Mouse (Mus musculus) hindbrain, embryonic 14.5 days (tissue): ENCODE data around the gene Tubb3. TPM values are rescaled to one million over a fixed set of nuclear protein-coding genes. Genes with fewer than 3 reads are reported as not detected.

ENCODE experiments used
- ATAC-seq: fragments of 200-750 bp; cut with Nextera tagmentation; 2 replicates; pipeline ENCODE4 v1.8.0; 2017; ENCODE audit warnings: moderate number of reproducible peaks, mild to moderate bottlenecking, moderate TSS enrichment, moderate library complexity; ENCODE audit not compliant: low FRiP score
- DNase-seq: peaks from one replicate; pipeline ENCODE4 v3.0.0-alpha.2; 2015; ENCODE audit warnings: low spot score
- H3K27ac ChIP-seq: fragments of 300-500 bp; sonication (generic); 2 replicates; pipeline ENCODE4 v1.5.1; 2014; ENCODE audit warnings: mild to moderate bottlenecking, moderate library complexity
- H3K27me3 ChIP-seq: fragments of 300-500 bp; sonication (generic); 2 replicates; pipeline ENCODE4 v1.6.1; 2014; ENCODE audit warnings: mild to moderate bottlenecking, low read length, mixed read lengths; ENCODE audit not compliant: control insufficient read depth, insufficient read depth
- H3K36me3 ChIP-seq: fragments of 300-500 bp; sonication (generic); replicated peaks from 2 replicates; pipeline ENCODE4 v1.6.1; 2014; ENCODE audit not compliant: control insufficient read depth, insufficient read depth
- H3K4me1 ChIP-seq: fragments of 300-500 bp; sonication (generic); replicated peaks from 2 replicates; pipeline ENCODE4 v1.6.1; 2014; ENCODE audit warnings: antibody characterized with exemption, low read length, mixed read lengths; ENCODE audit not compliant: control insufficient read depth, insufficient read depth
- H3K4me2 ChIP-seq: fragments of 300-500 bp; sonication (generic); replicated peaks from 2 replicates; pipeline ENCODE4 v1.6.1; 2014; ENCODE audit warnings: mild to moderate bottlenecking, moderate library complexity
- H3K4me3 ChIP-seq: fragments of 300-500 bp; sonication (generic); replicated peaks from 2 replicates; pipeline ENCODE4 v1.5.1; 2014; ENCODE audit warnings: mild to moderate bottlenecking, low read length
- H3K9ac ChIP-seq: fragments of 300-500 bp; sonication (generic); 2 replicates; pipeline ENCODE4 v1.6.1; 2014
- H3K9me3 ChIP-seq: fragments of 300-500 bp; sonication (generic); 2 replicates; pipeline ENCODE4 v1.6.1; 2016; ENCODE audit warnings: low read length; ENCODE audit not compliant: control insufficient read depth
- WGBS: fragments of 180-500 bp; shearing (Covaris S2); extraction: QIAGEN DNeasy Blood & Tissue Kit; methylation state at CpG from one replicate; pipeline ENCODE4 v1.1.7; 2014; 5-methylcytosine and 5-hydroxymethylcytosine counted together
- polyA plus RNA-seq: library from polyadenylated mRNA; unstranded; fragments of >200 nt; fragmentation: Nextera tagmentation; extraction: Ambion mirVana; gene quantifications from 2 replicates; pipeline ENCODE4 v1.2.1, GENCODE M21; 2014

The Tubb3 gene
- polyA plus RNA-seq, result 1,715 and 1,766 TPM in 2 replicates

DNA sequence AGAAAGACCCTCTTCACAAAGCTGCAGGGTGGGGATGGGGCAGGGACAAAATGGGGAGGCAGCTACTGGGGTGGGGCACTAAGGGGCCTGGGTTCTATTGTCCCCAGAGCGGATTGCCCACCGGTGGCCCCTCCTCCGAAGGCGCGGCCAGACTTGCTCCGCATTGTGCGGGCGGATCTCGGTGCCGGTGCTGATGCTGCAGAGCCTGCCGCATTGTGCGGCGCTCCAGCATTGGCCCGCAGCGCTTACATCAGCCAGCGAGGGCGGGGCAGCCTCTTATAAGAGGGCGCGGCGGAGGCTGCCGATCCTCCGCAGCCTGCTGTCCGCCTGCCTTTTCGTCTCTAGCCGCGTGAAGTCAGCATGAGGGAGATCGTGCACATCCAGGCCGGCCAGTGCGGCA, at the start of gene Tubb3:
Gene Tubb3 (plus strand): TSS at position 179 of the 400 bp plus-strand sequence.
- peak within 1 kb of the TSS; percentile 99 for H3K9ac ChIP-seq
- peak within 1 kb of the TSS; percentile 92 for H3K4me2 ChIP-seq
- H3K36me3 ChIP-seq, result peaks cover under 1% of the 10 kb centered on the region; the same call in 1 of the 2 replicates
- peak within 1 kb of the TSS; percentile 75 for H3K4me3 ChIP-seq
- peak; percentile 93 for ATAC-seq
- no peaks in the 10 kb centered on the region for H3K9me3 ChIP-seq
- H3K27me3 ChIP-seq, result no peaks in the 10 kb centered on the region
- WGBS, result under 1% methylated on average over 29 of the region's 29 CpGs
- DNase-seq, result peak; percentile 94
- peaks cover 29% of the 10 kb centered on the region for H3K4me1 ChIP-seq
- H3K27ac ChIP-seq, result peak within 1 kb of the TSS; percentile 99

DNA sequence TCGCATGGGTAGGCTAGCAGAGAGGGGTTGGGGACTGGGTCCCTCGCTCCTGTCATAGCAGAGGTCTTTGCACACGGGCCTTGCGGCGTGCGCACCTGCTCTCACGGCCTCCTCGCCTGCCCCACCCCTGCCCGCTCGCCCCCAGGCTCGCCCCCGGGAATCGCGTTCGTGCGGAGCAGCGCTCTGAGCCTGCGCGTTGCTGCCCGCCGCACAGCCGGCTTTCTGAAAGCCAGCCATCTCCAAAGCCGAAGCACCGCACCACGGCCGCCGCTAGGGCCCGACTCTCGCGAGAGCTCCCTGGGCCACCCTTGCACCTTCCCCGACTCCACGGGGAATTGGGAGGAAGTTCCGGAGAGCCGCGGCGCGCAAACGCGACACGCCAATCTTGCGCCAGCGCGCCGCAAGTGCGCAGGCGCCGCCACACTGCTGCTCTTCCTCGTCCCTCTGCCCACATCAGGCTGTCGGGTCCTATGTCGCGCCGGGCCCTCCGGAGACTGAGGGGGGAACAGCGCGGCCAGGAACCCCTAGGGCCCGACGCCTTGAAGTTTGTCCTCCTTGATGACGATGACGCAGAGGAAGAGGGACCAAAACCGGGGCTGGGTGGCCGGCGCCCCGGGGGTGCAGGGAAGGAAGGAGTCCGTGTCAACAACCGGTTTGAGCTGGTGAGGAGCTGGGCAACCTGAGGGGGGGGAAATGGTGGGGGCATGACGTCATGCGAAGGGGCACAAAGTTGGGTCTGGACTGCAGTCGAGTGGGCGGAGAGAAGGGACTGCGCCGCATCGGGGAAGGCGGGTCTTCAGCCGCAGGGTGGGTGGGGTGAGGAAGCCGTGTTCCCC, 37.6 kb upstream of the Tubb3 start, which contains the start of gene Tcf25:
Gene Tcf25 (plus strand): TSS at position 351 of the 836 bp plus-strand sequence.
- Histone ChIP-seq H3K4me1 (peaks cover 7% of the 10 kb centered on the region), H3K27ac (peak within 1 kb of the TSS; percentile 98), H3K27me3 (no peaks in the 10 kb centered on the region), H3K9me3 (no peaks in the 10 kb centered on the region), H3K9ac (peak within 1 kb of the TSS; percentile 77), H3K36me3 (peaks cover 37% of the 10 kb centered on the region), H3K4me2 (peak within 1 kb of the TSS; percentile 73), H3K4me3 (peak within 1 kb of the TSS; percentile 85)
- DNase-seq (peak; percentile 98), ATAC-seq (peak; percentile 94)
- WGBS, result 1% methylated on average over 75 of the region's 75 CpGs

DNA sequence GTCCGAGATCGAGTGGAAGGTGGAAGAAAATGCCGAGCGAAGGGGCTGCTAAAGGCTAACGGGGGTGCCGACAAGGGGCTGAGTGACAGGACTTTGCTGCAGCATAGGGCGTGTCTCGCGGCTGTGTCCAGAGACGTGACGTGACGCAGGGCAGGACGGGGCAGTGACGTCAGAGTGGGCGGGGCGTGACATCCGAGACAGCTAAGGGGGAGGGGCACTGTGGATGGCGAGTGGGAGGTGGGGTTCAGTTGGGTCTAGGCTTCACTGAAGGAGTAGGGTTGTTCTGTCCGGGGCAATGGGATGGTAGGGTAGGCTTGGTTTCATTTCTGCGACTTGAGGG, 37.0 kb upstream of the Tubb3 start:
- peaks cover 7% of the 10 kb centered on the region for H3K4me1 ChIP-seq
- no peaks in the 10 kb centered on the region for H3K27me3 ChIP-seq
- peak; percentile 67 for ATAC-seq
- H3K9ac ChIP-seq, result peak overlapping the region; percentile 77
- peaks cover 31% of the 10 kb centered on the region for H3K36me3 ChIP-seq
- H3K4me3 ChIP-seq, result peak overlapping the region; percentile 85
- H3K27ac ChIP-seq, result peak overlapping the region; percentile 98
- H3K4me2 ChIP-seq, result peak overlapping the region; percentile 73
- 0% methylated on average over 20 of the region's 20 CpGs for WGBS
- peak; percentile 87 for DNase-seq
- no peaks in the 10 kb centered on the region for H3K9me3 ChIP-seq

DNA sequence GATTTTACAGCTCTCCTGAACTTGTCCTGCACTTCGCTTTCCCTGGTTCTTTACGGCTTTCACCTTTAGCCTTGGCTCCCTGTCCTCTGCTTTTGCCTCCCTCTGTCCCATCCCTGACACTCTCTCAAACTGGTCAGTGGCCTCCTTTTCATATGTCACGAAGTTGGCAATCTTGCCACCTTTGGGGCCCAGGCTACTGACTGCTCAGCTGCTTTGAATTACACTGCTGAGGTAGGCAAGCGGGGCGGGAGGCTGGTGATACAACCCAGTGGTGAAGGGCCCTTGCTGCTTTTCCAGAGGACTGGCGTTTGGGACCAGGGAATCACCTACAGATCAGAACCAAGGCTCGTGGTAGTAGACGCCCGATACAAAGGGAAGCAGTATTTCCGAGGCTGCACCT, 35.5 kb upstream of the Tubb3 start:
- peaks cover 26% of the 10 kb centered on the region for H3K36me3 ChIP-seq
- ATAC-seq (no peak), DNase-seq (no peak)
- H3K4me1 ChIP-seq, result peaks cover 7% of the 10 kb centered on the region
- H3K9ac ChIP-seq, result no peak overlapping the region
- H3K4me2 ChIP-seq, result peak overlapping the region; percentile 73; the same call in 1 of the 2 replicates
- H3K27me3 ChIP-seq, result no peaks in the 10 kb centered on the region
- no peaks in the 10 kb centered on the region for H3K9me3 ChIP-seq
- 78% methylated on average over 10 of the region's 10 CpGs for WGBS
- H3K4me3 ChIP-seq, result no peak overlapping the region
- no peak overlapping the region for H3K27ac ChIP-seq

DNA sequence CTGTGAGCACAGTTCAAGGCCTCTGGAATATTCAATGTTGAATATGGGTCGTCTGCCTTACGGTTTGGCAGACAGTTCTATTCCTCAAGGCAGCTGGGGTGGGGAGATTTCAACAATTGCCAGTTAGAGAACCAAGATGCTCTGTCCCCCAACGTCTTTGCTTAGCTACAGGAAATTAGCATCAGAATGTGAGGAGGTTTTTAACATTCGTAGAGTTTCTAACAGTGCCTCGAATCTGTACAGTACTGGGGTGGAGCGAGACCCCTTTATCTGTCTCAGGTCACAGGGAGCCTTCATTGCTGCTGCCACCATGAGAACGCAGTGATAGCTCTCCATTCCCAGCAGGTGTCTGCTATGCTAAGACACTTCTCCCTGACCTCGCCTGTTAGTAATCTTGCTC, 35.1 kb upstream of the Tubb3 start:
- Histone ChIP-seq H3K4me1 (peaks cover 7% of the 10 kb centered on the region), H3K4me3 (no peak overlapping the region), H3K9ac (no peak overlapping the region), H3K4me2 (0 out of 2 replicates have a peak overlapping the region, but pooled peaks have one; percentile 16), H3K27me3 (no peaks in the 10 kb centered on the region), H3K27ac (no peak overlapping the region), H3K36me3 (peaks cover 29% of the 10 kb centered on the region), H3K9me3 (no peaks in the 10 kb centered on the region)
- 52% methylated on average over 8 of the region's 8 CpGs for WGBS
- no peak for ATAC-seq
- no peak for DNase-seq

DNA sequence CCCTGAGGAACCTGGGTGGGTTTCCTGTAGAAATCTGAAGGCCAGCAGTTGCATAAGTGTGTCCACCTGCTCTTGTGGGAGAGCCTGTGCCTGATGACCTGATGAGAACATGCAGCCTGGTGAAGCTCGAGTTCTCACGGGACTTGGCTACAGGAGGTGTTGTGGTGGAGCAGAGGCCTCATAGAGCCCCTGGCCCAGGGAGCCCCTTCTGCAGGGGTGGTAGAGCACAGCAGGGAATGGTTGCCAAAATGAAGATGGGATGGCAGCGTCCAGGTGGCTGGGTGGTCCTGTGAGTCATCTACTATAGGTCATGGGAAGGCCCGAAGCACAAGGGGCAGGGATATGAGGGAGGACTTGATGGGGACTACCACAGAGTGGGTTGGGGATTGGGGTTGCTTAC, 29.5 kb upstream of the Tubb3 start:
- no peak for DNase-seq
- Histone ChIP-seq H3K4me2 (no peak overlapping the region), H3K27me3 (no peaks in the 10 kb centered on the region), H3K27ac (no peak overlapping the region), H3K9ac (no peak overlapping the region), H3K36me3 (peaks cover 73% of the 10 kb centered on the region), H3K4me3 (no peak overlapping the region), H3K9me3 (no peaks in the 10 kb centered on the region), H3K4me1 (no peaks in the 10 kb centered on the region)
- WGBS, result 95% methylated on average over 4 of the region's 4 CpGs
- no peak for ATAC-seq

DNA sequence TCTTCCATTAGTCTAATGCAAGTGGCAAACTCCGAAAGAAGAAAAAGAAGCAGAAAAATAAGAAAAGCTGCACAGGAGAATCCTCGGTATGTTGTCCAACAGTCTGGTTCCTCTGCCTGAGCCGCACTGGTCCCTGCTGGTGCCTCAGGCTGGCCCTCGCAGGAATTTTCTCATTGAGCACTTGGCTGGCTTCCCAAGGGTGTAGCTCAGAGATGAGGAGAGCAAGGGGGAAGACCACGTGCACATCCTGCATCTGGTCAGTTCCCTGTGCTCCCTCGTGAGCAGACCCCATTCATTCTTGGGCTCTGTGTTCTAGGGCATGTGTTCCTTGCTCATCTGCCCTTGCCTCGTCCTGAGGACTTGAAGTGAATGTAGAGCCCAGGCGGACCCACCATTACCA, 28.7 kb upstream of the Tubb3 start:
- H3K36me3 ChIP-seq, result peaks cover 81% of the 10 kb centered on the region
- WGBS, result 88% methylated on average over 8 of the region's 8 CpGs
- H3K4me3 ChIP-seq, result no peak overlapping the region

DNA sequence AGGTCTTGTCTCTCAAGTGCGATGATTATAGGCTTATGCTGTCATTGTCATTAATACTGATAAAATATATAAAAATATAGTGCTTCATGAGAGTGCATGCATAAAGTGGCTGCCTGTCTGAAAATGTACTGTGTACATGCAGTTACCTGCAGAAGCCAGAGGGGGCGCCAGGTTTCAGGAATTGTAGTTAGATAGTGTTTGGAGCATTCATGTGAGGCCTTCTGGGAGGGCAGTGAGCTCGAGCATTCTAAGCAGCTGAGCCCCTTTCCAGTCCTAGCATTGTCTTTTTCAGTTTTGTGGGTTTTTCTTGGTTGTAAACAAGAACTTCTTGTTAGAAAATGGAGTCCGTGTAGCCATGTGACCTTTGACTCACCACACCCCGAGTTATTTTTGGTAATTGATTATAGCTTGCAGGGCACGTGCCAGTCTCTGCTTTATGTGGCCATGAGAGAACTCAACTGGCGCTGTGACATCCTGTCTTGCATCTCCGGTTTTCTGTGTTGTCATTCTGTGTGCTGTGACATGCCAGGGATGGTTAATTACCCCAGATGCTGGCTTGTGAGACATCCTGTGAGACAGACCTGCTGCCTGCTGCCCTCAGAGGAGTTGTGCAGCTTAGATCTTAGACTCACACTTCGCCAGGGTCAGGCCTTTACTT, 26.2 kb upstream of the Tubb3 start:
- ATAC-seq, result no peak
- Histone ChIP-seq H3K9ac (no peak overlapping the region), H3K9me3 (no peaks in the 10 kb centered on the region), H3K4me3 (no peak overlapping the region), H3K4me1 (no peaks in the 10 kb centered on the region), H3K4me2 (no peak overlapping the region), H3K27ac (no peak overlapping the region), H3K27me3 (no peaks in the 10 kb centered on the region), H3K36me3 (peaks cover 98% of the 10 kb centered on the region)
- 70% methylated on average over 9 of the region's 9 CpGs for WGBS
- DNase-seq, result peak; percentile 37

More for the DNA sequence above, 28.7 kb upstream of the Tubb3 start:
- Histone ChIP-seq H3K9ac (no peak overlapping the region), H3K4me2 (no peak overlapping the region), H3K4me1 (no peaks in the 10 kb centered on the region), H3K9me3 (no peaks in the 10 kb centered on the region), H3K27ac (no peak overlapping the region), H3K27me3 (no peaks in the 10 kb centered on the region)
- no peak for DNase-seq
- ATAC-seq, result no peak

DNA sequence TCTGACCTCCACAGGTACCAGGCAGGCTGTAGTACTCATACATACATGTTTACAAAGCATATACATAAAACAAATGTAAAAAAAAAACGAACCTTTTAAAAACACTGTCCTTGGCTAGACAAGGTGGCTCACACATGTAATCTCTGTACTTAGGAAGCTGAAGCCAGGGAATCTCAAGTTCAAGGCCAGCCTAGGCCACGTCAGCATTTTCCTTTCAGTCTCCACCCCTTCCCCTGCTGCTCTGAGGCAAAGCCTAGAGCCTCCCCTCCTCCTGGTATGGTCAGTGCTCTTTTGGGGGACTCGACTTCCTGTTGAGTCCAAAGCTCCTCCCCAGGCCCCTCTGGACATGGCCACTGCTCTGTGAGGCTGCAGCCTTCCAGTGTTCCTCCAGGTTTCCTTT, 24.2 kb upstream of the Tubb3 start:
- H3K4me3 ChIP-seq, result no peak overlapping the region
- WGBS, result 84% methylated on average over 3 of the region's 3 CpGs
- H3K9ac ChIP-seq, result no peak overlapping the region
- H3K27ac ChIP-seq, result no peak overlapping the region
- ATAC-seq (no peak), DNase-seq (no peak)
- H3K4me2 ChIP-seq, result no peak overlapping the region
- no peaks in the 10 kb centered on the region for H3K27me3 ChIP-seq
- H3K4me1 ChIP-seq, result no peaks in the 10 kb centered on the region
- H3K9me3 ChIP-seq, result no peaks in the 10 kb centered on the region
- peaks cover 99% of the 10 kb centered on the region for H3K36me3 ChIP-seq
